Mouse (Mus musculus) forebrain, embryonic 15.5 days (tissue): ENCODE results near the gene Pcnx. TPM values are rescaled to one million over a fixed set of nuclear protein-coding genes. Genes with fewer than 3 reads are reported as not detected.
"Not testable (repeated sequence)": the region's sequence is repeated elsewhere in the genome, so short reads cannot be mapped to it uniquely, and the experiment has no call there.

Source experiments
- ATAC-seq: fragments of 200-750 bp; cut with Nextera tagmentation; replicated peaks from 2 replicates; pipeline ENCODE4 v1.8.0; 2017; ENCODE audit warnings: mild to moderate bottlenecking, moderate TSS enrichment, moderate library complexity
- H3K27ac ChIP-seq: fragments of 300-500 bp; sonication (generic); replicated peaks from 2 replicates; pipeline ENCODE4 v1.5.1; 2015; ENCODE audit warnings: mild to moderate bottlenecking, inconsistent platforms
- H3K27me3 ChIP-seq: fragments of 300-500 bp; sonication (generic); 2 replicates; pipeline ENCODE4 v1.6.1; 2015; ENCODE audit warnings: inconsistent platforms
- H3K36me3 ChIP-seq: fragments of 300-500 bp; sonication (generic); 2 replicates; pipeline ENCODE4 v1.6.1; 2015; ENCODE audit warnings: mild to moderate bottlenecking, inconsistent platforms
- H3K4me1 ChIP-seq: fragments of 300-500 bp; sonication (generic); 2 replicates; pipeline ENCODE4 v1.6.1; 2015; ENCODE audit warnings: inconsistent platforms
- H3K4me2 ChIP-seq: fragments of 300-500 bp; sonication (generic); replicated peaks from 2 replicates; pipeline ENCODE4 v1.6.1; 2015; ENCODE audit warnings: mild to moderate bottlenecking, inconsistent platforms
- H3K4me3 ChIP-seq: fragments of 300-500 bp; sonication (generic); 2 replicates; pipeline ENCODE4 v1.5.1; 2015; ENCODE audit warnings: mild to moderate bottlenecking, inconsistent platforms
- H3K9ac ChIP-seq: fragments of 300-500 bp; sonication (generic); replicated peaks from 2 replicates; pipeline ENCODE4 v1.6.1; 2015; ENCODE audit warnings: mild to moderate bottlenecking, inconsistent platforms
- H3K9me3 ChIP-seq: fragments of 300-500 bp; sonication (generic); 2 replicates; pipeline ENCODE4 v1.6.1; 2016; ENCODE audit warnings: inconsistent platforms
- WGBS: fragments of 180-500 bp; shearing (Covaris S2); methylation state at CpG from one replicate; pipeline ENCODE4 v1.1.7; 2015; ENCODE audit warnings: mixed read lengths; 5-methylcytosine and 5-hydroxymethylcytosine counted together
- polyA plus RNA-seq: library from polyadenylated mRNA; unstranded; fragments of >200 nt; fragmentation: Nextera tagmentation; extraction: Ambion mirVana; gene quantifications from 2 replicates; pipeline ENCODE4 v1.2.1, GENCODE M21; 2015

Pcnx gene
- polyA plus RNA-seq, 1 experiment from 2014 or later = 14.2 TPM

DNA sequence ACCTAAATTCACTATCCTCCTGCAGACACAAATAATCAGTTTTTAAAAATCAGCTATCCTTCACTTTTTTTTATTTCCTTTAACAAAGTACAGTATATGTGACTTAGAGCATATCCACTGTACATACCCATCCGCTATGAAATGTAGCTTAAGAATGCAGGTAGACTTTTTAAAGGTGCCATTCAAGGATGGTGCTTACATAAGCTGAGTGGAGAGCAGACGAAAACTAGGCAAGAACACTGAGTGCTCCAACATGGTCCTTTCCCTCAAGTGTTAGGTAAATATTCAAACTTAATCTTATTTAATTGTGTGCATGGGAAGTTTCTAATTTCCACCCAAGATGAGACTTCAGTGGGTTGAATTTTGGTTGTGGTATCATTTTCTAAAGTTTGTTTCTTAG lies 119.5 kb downstream of the Pcnx start:
- H3K4me3 ChIP-seq = no peak overlapping the region
- H3K36me3 ChIP-seq = peaks cover 80% of the 10 kb centered on the region
- no peaks in the 10 kb centered on the region for H3K4me1 ChIP-seq
- H3K9me3 ChIP-seq = no peaks in the 10 kb centered on the region
- WGBS = 91% methylated on average over 2 of the region's 2 CpGs
- H3K9ac ChIP-seq = no peak overlapping the region
- no peak overlapping the region for H3K27ac ChIP-seq
- H3K27me3 ChIP-seq = no peaks in the 10 kb centered on the region
- no peak for ATAC-seq
- no peak overlapping the region for H3K4me2 ChIP-seq

DNA sequence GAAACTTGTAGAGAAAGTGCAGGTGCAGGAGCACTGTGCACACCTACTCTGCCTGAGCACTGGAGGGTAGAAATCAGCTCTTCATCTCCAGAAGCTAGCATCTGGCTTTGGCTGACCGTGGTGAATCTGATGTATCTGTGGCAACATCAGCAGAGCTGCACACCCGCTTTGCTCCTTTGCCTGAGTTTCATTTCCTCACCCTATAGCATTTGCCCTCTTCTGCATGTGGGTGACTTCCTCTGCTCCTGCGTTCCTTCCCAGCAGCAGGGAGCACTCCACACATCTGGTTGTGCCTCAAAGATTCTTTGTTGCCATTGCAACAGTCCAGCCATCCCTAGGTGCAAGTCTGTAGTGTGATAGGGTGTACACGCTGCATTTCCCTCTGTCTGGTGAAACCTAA lies 132.3 kb downstream of the Pcnx start:
- no peak for ATAC-seq
- Histone ChIP-seq H3K36me3 (peaks cover 82% of the 10 kb centered on the region), H3K9ac (no peak overlapping the region), H3K4me1 (no peaks in the 10 kb centered on the region), H3K4me2 (no peak overlapping the region), H3K27me3 (no peaks in the 10 kb centered on the region), H3K4me3 (no peak overlapping the region), H3K9me3 (no peaks in the 10 kb centered on the region), H3K27ac (no peak overlapping the region)
- 95% methylated on average over 4 of the region's 4 CpGs for WGBS

DNA sequence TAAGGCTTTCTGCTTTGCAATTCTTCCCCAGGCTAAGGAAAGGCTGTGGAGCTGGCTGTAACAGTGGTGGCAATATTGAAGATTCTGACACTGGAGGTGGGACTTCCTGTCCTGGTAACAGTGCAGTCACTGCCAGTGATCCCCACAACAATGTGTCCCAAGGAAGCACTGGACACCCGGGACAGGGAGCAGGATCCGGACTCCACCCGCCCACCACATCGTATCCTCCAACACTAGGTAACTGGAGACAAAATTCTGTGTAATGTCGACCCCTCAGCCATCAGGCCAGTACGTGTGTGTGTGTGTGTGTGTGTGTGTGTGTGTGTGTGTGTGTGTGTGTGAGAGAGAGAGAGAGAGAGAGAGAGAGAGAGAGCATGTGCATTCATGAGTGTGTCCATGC lies 133.2 kb downstream of the Pcnx start:
- Histone ChIP-seq H3K4me3 (no peak overlapping the region), H3K4me2 (no peak overlapping the region), H3K9me3 (no peaks in the 10 kb centered on the region), H3K4me1 (no peaks in the 10 kb centered on the region), H3K36me3 (peaks cover 83% of the 10 kb centered on the region), H3K27me3 (no peaks in the 10 kb centered on the region), H3K27ac (no peak overlapping the region), H3K9ac (no peak overlapping the region)
- WGBS = 94% methylated on average over 6 of the region's 6 CpGs
- no peak for ATAC-seq

DNA sequence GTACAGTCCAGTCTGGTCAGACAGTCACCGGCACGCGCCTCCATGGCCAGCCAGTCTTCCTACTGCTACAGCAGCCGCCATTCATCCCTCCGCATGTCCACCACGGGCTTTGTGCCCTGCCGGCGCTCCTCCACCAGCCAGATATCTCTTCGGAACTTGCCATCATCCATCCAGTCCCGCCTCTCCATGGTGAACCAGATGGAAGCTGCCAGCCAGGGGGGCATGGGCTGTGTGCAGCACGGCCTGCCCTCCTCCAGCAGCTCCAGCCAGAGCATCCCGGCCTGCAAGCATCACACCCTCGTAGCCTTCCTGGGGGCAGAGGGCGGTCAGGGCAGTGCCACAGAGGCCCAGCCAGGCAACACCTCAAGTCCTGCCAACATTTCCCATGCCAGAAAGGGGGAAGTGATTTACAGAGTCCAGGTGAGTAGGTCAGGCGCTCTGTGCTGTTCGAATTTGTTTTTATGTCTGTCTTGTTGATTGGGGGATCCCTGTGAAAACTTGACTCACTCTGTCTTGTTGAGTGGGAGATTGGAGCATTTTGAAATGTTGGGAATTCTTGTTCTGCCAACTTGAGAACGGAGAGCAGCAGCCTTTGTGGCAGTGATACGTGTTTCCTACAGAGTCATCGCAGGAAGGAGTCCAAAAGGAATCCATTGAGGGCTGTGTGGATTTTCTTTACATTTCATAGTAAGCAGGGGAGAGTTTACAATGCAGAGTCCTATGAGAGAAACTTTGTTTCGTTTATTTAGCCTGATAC lies 135.3 kb downstream of the Pcnx start:
- Histone ChIP-seq H3K4me3 (no peak overlapping the region), H3K27ac (no peak overlapping the region)

DNA sequence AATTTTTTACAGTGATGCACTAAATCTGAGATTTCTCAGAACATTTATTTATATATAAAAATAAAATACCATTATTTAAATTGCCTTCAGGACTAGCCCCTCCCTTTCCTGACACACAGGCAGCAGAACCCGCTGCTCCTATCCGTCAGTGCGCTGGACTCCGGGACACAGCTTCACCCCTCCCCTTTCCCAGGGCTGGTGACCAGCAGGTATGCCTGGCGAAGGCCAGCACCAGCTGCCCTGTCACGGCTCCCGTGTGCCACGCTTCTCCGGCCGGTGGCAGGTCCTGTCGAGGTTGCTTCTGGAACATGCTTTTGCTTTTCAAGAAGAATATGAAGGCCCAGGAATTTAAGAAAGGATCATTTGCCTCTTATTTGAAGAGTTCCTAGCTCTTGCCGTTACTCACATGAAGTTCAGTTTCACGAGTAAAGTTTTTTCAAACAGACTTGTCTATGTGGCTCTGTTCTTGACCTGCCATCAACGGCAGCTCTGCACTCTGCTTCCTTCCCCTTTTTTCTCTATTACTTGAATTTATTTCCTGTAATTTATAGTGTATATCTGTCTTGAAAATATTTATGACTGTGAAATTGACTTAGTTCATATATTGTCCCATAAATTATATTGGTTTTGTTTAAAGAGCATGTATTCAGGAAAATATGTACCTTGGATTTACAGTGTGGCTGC lies 137.0 kb downstream of the Pcnx start:
- no peak overlapping the region for H3K4me2 ChIP-seq
- no peak overlapping the region for H3K27ac ChIP-seq
- H3K27me3 ChIP-seq = no peaks in the 10 kb centered on the region
- H3K4me1 ChIP-seq = no peaks in the 10 kb centered on the region
- H3K9me3 ChIP-seq = no peaks in the 10 kb centered on the region
- no peak overlapping the region for H3K4me3 ChIP-seq
- no peak for ATAC-seq
- WGBS = 82% methylated on average over 14 of the region's 14 CpGs
- peaks cover 49% of the 10 kb centered on the region for H3K36me3 ChIP-seq
- no peak overlapping the region for H3K9ac ChIP-seq

More for the DNA sequence above, 135.3 kb downstream of the Pcnx start:
- H3K9ac ChIP-seq = no peak overlapping the region
- H3K27me3 ChIP-seq = no peaks in the 10 kb centered on the region
- peaks cover 66% of the 10 kb centered on the region for H3K36me3 ChIP-seq
- no peak for ATAC-seq
- H3K9me3 ChIP-seq = no peaks in the 10 kb centered on the region
- 92% methylated on average over 20 of the region's 20 CpGs for whole genome bisulfite sequencing
- no peak overlapping the region for H3K4me2 ChIP-seq
- H3K4me1 ChIP-seq = no peaks in the 10 kb centered on the region

DNA sequence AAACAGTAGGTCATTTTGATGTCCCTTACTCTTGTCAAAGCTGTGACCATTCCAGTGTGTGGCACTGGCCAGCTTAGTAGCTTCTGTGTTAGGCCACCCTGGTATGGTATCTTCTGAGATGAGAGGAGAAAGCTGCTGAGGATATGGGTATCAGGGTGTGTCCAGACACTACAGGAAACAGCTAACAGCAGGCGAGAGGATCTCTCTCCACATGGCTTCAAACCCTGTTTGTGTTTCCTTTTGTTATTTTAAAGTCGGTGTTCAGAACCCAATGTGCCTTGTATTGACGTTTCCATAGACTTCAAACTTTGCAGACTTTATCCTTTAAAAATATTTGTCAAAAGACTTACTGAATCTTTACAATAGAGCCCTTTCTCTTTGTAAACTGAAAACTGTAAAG lies 137.7 kb downstream of the Pcnx start:
- H3K4me2 ChIP-seq = no peak overlapping the region
- no peak overlapping the region for H3K4me3 ChIP-seq
- no peak overlapping the region for H3K9ac ChIP-seq
- WGBS = 69% methylated on average over 3 of the region's 3 CpGs
- no peaks in the 10 kb centered on the region for H3K27me3 ChIP-seq
- no peak overlapping the region for H3K27ac ChIP-seq
- H3K4me1 ChIP-seq = no peaks in the 10 kb centered on the region
- peaks cover 42% of the 10 kb centered on the region for H3K36me3 ChIP-seq
- no peaks in the 10 kb centered on the region for H3K9me3 ChIP-seq
- no peak for ATAC-seq

DNA sequence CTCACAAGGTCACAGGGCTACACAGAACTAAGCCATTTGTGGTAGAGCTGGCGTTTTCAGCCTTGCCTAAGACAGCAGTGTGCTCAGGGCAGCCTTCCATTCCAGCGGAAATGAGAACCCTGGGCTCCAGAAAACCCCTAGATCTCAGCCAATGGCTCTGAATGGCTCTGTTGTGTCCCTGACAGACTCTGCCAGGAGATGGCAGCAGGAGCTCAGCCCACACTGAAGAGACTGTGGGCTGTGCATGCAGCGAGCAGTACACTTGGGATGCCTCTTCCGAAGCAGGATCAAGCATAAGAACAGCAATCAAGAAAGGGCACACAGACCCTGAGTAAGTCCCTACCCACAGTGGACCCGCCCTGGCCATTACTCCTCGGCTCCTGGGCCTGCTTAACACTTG lies 142.9 kb downstream of the Pcnx start:
- H3K4me3 ChIP-seq, H3K36me3 ChIP-seq, H3K9ac ChIP-seq, H3K27ac ChIP-seq, H3K27me3 ChIP-seq, H3K4me1 ChIP-seq, H3K9me3 ChIP-seq, H3K4me2 ChIP-seq: not testable (repeated sequence)
- ATAC-seq = peak; percentile 97
- no CpG with 5 or more reads among the region's 6 CpGs for WGBS

DNA sequence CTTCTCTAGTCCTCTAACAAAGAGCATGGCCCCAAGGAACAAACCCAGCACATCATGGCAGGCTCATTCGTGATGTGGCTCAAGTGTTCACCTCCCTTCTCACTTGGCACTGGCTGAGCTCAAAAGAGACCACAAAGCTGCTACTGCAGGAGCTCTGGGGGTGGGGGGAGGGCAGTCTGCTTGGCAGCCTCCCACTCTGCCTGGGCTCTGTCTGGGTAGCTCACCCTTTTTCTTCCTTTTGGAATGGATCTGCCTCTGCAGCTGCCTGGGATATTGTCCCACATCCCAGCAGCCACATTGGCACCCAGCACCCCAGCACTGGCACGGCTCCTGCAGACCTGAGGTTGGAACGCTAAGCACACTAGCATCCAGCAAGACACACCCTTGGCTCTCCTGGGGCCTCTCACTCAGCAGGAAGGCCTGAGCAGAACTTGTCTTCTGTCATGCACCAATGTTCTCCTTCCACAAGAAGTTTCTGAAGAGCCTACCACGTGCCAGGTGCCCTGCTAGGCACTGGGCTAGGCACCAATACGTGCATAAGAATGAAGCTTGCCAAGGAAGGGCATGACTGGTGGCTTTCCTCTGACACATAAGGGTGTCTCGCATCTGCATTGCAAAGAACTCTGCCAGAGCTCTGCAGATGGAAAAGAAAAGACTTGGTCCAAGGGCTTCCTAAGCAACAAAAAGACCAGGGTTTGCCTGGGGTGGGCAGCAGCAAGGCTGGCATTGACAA lies 166.2 kb downstream of the Pcnx start:
- WGBS = no CpG with 5 or more reads among the region's 6 CpGs
- H3K27me3 ChIP-seq = not testable (repeated sequence)
- peak; percentile 90 for ATAC-seq

DNA sequence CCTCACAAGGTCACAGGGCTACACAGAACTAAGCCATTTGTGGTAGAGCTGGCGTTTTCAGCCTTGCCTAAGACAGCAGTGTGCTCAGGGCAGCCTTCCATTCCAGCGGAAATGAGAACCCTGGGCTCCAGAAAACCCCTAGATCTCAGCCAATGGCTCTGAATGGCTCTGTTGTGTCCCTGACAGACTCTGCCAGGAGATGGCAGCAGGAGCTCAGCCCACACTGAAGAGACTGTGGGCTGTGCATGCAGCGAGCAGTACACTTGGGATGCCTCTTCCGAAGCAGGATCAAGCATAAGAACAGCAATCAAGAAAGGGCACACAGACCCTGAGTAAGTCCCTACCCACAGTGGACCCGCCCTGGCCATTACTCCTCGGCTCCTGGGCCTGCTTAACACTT lies 173.7 kb downstream of the Pcnx start:
- not testable (repeated sequence) for H3K36me3 ChIP-seq, H3K27ac ChIP-seq, H3K4me2 ChIP-seq, H3K9me3 ChIP-seq, H3K4me1 ChIP-seq, H3K27me3 ChIP-seq, H3K4me3 ChIP-seq, H3K9ac ChIP-seq
- WGBS = no CpG with 5 or more reads among the region's 6 CpGs
- peak; percentile 94 for ATAC-seq

More for the DNA sequence above, 166.2 kb downstream of the Pcnx start:
- H3K27ac ChIP-seq, H3K9me3 ChIP-seq, H3K9ac ChIP-seq, H3K4me2 ChIP-seq, H3K4me1 ChIP-seq, H3K36me3 ChIP-seq, H3K4me3 ChIP-seq: not testable (repeated sequence)

DNA sequence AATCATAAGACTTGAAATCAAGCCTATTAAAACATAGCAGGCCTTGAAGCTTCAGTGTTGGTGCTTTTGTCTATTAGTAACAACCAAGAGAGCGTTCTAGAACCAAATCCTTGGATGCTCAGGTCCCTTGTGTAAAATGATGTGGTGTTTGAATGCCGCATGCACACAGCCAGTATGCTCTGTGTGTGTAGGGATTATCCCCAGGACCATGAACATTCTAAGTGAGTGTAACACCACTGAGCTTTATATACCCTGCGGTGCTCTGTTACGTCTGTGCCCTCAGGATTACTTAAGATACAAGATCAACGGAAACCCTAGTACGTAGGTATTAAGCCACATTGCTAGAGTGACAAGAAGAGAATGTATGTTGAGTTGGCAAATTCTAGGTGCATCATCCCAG lies 174.2 kb downstream of the Pcnx start:
- no CpG with 5 or more reads among the region's 6 CpGs for WGBS
- H3K36me3 ChIP-seq, ATAC-seq, H3K27ac ChIP-seq, H3K4me3 ChIP-seq, H3K9ac ChIP-seq, H3K4me2 ChIP-seq, H3K4me1 ChIP-seq, H3K9me3 ChIP-seq, H3K27me3 ChIP-seq: not testable (repeated sequence)

DNA sequence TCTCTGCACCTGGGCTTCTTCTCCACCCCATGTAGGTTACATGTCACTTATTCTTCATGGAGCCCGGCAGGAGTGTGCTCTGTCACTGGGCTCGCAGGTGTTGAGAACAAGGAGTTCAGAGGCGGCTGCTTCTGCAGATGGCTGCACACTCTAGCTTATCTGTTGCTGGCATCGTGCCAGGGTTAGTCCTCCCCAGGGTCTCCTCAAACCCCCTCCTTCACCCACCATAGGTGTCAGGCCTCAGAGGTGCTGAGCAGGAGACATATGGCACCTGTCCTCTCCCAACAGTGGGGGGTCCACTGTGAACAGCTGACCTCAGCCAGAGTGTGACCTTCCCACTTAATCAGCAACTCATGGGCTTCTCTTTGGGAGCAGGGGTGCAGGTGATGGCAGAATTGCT lies 184.3 kb downstream of the Pcnx start:
- H3K4me3 ChIP-seq, H3K9ac ChIP-seq, H3K27ac ChIP-seq, H3K4me1 ChIP-seq, H3K27me3 ChIP-seq, H3K4me2 ChIP-seq, H3K9me3 ChIP-seq, H3K36me3 ChIP-seq: not testable (repeated sequence)
- ATAC-seq = peak; percentile 53; the same call in 1 of the 2 replicates
- WGBS = no CpG with 5 or more reads among the region's 4 CpGs
